Mouse (Mus musculus) heart, embryonic 13.5 days (tissue): ENCODE data around the gene Pex12. TPM values are rescaled to one million over a fixed set of nuclear protein-coding genes. Genes with fewer than 3 reads are reported as not detected.

Source experiments
- ATAC-seq: fragments of 200-750 bp; cut with Nextera tagmentation; 2 replicates; pipeline ENCODE4 v1.8.0; 2017; ENCODE audit warnings: moderate TSS enrichment; ENCODE audit not compliant: insufficient number of reproducible peaks, low FRiP score, low TSS enrichment; ENCODE audit errors: extremely low read depth
- H3K27ac ChIP-seq: fragments of 300-500 bp; sonication (generic); replicated peaks from 2 replicates; pipeline ENCODE4 v1.5.1; 2015; ENCODE audit warnings: moderate library complexity, mild to moderate bottlenecking, inconsistent platforms
- H3K27me3 ChIP-seq: fragments of 300-500 bp; sonication (generic); replicated peaks from 2 replicates; pipeline ENCODE4 v1.6.1; 2015; ENCODE audit warnings: mild to moderate bottlenecking, inconsistent platforms
- H3K36me3 ChIP-seq: fragments of 300-500 bp; sonication (generic); 2 replicates; pipeline ENCODE4 v1.6.1; 2015; ENCODE audit warnings: mild to moderate bottlenecking, inconsistent platforms
- H3K4me1 ChIP-seq: fragments of 300-500 bp; sonication (generic); 2 replicates; pipeline ENCODE4 v1.6.1; 2015; ENCODE audit warnings: inconsistent platforms
- H3K4me2 ChIP-seq: fragments of 300-500 bp; sonication (generic); 2 replicates; pipeline ENCODE4 v1.6.1; 2015; ENCODE audit warnings: inconsistent platforms, mild to moderate bottlenecking, moderate library complexity
- H3K4me3 ChIP-seq: fragments of 300-500 bp; sonication (generic); 2 replicates; pipeline ENCODE4 v1.5.1; 2015; ENCODE audit warnings: moderate library complexity, mild to moderate bottlenecking, inconsistent platforms
- H3K9ac ChIP-seq: fragments of 300-500 bp; sonication (generic); 2 replicates; pipeline ENCODE4 v1.6.1; 2015; ENCODE audit warnings: inconsistent platforms, mild to moderate bottlenecking, moderate library complexity
- H3K9me3 ChIP-seq: fragments of 300-500 bp; sonication (generic); 2 replicates; pipeline ENCODE4 v1.6.1; 2016; ENCODE audit warnings: inconsistent platforms
- WGBS: fragments of 180-500 bp; shearing (Covaris S2); methylation state at CpG from one replicate; pipeline ENCODE4 v1.1.7; 2015; ENCODE audit warnings: mixed read lengths; 5-methylcytosine and 5-hydroxymethylcytosine counted together
- polyA plus RNA-seq: library from polyadenylated mRNA; unstranded; fragments of >200 nt; fragmentation: Nextera tagmentation; extraction: Ambion mirVana; gene quantifications from 2 replicates; pipeline ENCODE4 v1.2.1, GENCODE M21; 2015

The Pex12 gene
- polyA plus RNA-seq, 1 experiment from 2014 or later = 8.5 TPM

- peaks cover 7% of the 10 kb centered on the region; the same call in 1 of the 2 replicates for H3K27me3 ChIP-seq
- H3K36me3 ChIP-seq = no peaks in the 10 kb centered on the region
- WGBS = 44% methylated on average over 1 of the region's 1 CpGs
- H3K4me2 ChIP-seq = peak within 1 kb of the TSS; percentile 50
- no peak for ATAC-seq
- H3K9ac ChIP-seq = no peak within 1 kb of the TSS
- H3K27ac ChIP-seq = no peak within 1 kb of the TSS; the same call in 1 of the 2 replicates
- no peaks in the 10 kb centered on the region for H3K9me3 ChIP-seq
- H3K4me3 ChIP-seq = peak within 1 kb of the TSS; percentile 29
- H3K4me1 ChIP-seq = peaks cover 6% of the 10 kb centered on the region
These were observed 15.8 kb downstream of the Pex12 start, which contains the start of gene Slfn14 for GRCm38 (mm10) chr11:83286566-83286965. TSS of gene Slfn14 (minus strand) at chr11:83286726.

DNA sequence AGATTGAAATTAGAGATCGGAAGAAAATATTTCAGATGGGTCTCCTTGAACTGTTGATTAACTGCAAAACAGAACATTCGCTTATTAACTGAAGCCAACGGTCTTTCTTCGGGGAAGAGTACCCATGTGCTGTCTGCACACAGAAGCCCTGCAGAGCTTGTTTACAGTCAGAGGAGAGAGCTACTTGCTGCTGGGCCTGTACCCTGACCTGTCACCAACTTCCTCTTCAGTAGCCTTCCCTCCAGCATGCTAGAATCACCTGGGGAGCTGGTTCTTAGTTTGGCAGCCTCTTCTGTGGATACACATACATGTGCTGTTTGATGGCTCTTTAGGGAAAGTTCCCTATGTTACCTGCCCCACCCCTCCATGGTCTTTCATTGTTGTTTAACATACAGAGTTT lies 16.8 kb downstream of the Pex12 start:
- WGBS = 85% methylated on average over 4 of the region's 4 CpGs
- Histone ChIP-seq H3K4me1 (peaks cover 1% of the 10 kb centered on the region), H3K9me3 (no peaks in the 10 kb centered on the region), H3K36me3 (no peaks in the 10 kb centered on the region), H3K27me3 (peaks cover 7% of the 10 kb centered on the region; the same call in 1 of the 2 replicates), H3K9ac (no peak overlapping the region), H3K4me2 (peak overlapping the region; percentile 50), H3K4me3 (peak overlapping the region; percentile 29), H3K27ac (no peak overlapping the region; the same call in 1 of the 2 replicates)
- no peak for ATAC-seq

- no peak for ATAC-seq
- H3K9ac ChIP-seq = no peak overlapping the region
- no peak overlapping the region for H3K27ac ChIP-seq
- H3K27me3 ChIP-seq = peaks cover 7% of the 10 kb centered on the region; the same call in 1 of the 2 replicates
- WGBS = 57% methylated on average over 2 of the region's 2 CpGs
- 0 out of 2 replicates have a peak overlapping the region, but pooled peaks have one; percentile 6 for H3K4me3 ChIP-seq
- H3K9me3 ChIP-seq = no peaks in the 10 kb centered on the region
- H3K4me1 ChIP-seq = 0 out of 2 replicates have a peak, but pooled peaks cover 4% of the 10 kb centered on the region
- H3K36me3 ChIP-seq = no peaks in the 10 kb centered on the region
- peak overlapping the region; percentile 50 for H3K4me2 ChIP-seq
These were observed 20.3 kb downstream of the Pex12 start for GRCm38 (mm10) chr11:83282084-83282483.

- H3K27me3 ChIP-seq = peaks cover 7% of the 10 kb centered on the region; the same call in 1 of the 2 replicates
- no peak for ATAC-seq
- 68% methylated on average over 6 of the region's 6 CpGs for WGBS
These were observed 22.7 kb downstream of the Pex12 start for GRCm38 (mm10) chr11:83279691-83280090.

DNA sequence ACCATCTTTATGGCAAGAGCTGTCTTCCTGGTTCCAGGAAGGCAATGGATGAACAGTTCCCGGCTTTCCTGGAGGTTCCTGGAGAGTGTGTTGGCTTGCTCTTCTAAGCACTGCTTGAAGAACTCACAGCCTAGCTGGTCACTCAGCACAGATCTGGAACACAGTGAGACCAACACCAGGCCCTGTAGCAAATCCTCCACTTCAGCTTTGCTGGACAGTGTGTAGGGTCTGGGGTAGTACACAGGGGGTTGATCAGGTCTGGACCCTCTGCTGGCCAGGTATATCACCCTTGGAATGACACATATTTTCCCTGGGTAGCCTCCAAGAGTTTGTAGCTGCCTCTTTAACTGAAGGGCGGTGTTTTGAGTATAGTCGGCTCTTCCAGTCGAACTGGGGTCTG lies 23.4 kb downstream of the Pex12 start:
- no peak for ATAC-seq
- Histone ChIP-seq H3K27ac (no peak overlapping the region), H3K4me2 (no peak overlapping the region), H3K9me3 (no peaks in the 10 kb centered on the region), H3K36me3 (no peaks in the 10 kb centered on the region), H3K4me3 (no peak overlapping the region), H3K27me3 (peaks cover 7% of the 10 kb centered on the region; the same call in 1 of the 2 replicates), H3K9ac (no peak overlapping the region), H3K4me1 (peaks cover 7% of the 10 kb centered on the region; the same call in 1 of the 2 replicates)
- 76% methylated on average over 4 of the region's 4 CpGs for WGBS

More at GRCm38 (mm10) chr11:83279691-83280090, 22.7 kb downstream of the Pex12 start:
- no peak overlapping the region for H3K27ac ChIP-seq
- H3K4me3 ChIP-seq = no peak overlapping the region
- no peak overlapping the region for H3K9ac ChIP-seq
- no peaks in the 10 kb centered on the region for H3K36me3 ChIP-seq
- H3K9me3 ChIP-seq = no peaks in the 10 kb centered on the region
- no peak overlapping the region for H3K4me2 ChIP-seq
- peaks cover 7% of the 10 kb centered on the region; the same call in 1 of the 2 replicates for H3K4me1 ChIP-seq

DNA sequence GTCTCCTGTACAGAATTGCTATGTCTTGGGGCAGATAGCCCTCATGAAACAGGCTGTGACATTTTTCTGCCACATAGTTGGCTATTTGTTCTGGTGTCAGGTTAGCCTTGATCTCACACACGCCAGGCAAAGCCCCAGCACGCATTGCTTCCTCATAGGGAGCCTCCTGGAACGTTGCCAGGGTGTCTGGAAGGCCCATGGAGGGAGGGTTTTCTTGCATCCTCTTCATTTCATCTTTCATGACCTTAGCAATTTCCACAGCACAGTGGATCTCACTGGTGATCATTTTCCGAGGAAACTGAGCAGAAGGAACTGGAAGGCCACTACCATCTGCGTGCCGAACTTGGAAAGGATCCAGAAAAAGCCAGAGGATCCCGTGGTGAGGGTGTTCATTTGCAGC lies 26.1 kb downstream of the Pex12 start:
- H3K4me3 ChIP-seq = no peak overlapping the region
- no peak for ATAC-seq
- no peaks in the 10 kb centered on the region for H3K36me3 ChIP-seq
- no peak overlapping the region for H3K9ac ChIP-seq
- no peak overlapping the region for H3K4me2 ChIP-seq
- 62% methylated on average over 7 of the region's 7 CpGs for WGBS
- H3K27ac ChIP-seq = no peak overlapping the region
- no peaks in the 10 kb centered on the region; the same call in 1 of the 2 replicates for H3K27me3 ChIP-seq
- H3K9me3 ChIP-seq = no peaks in the 10 kb centered on the region
- H3K4me1 ChIP-seq = peaks cover 7% of the 10 kb centered on the region; the same call in 1 of the 2 replicates

- Histone ChIP-seq H3K9ac (no peak overlapping the region), H3K27me3 (no peaks in the 10 kb centered on the region), H3K4me3 (no peak overlapping the region; the same call in 1 of the 2 replicates), H3K4me2 (peak overlapping the region; percentile 69), H3K27ac (peak overlapping the region; percentile 70), H3K36me3 (no peaks in the 10 kb centered on the region), H3K4me1 (peaks cover 3% of the 10 kb centered on the region; the same call in 1 of the 2 replicates), H3K9me3 (no peaks in the 10 kb centered on the region)
- no peak for ATAC-seq
- WGBS = 11% methylated on average over 2 of the region's 2 CpGs
These were observed 30.2 kb downstream of the Pex12 start for GRCm38 (mm10) chr11:83271951-83272843.

GRCm38 (mm10) chr11:83271151-83271950 lies 31.0 kb downstream of the Pex12 start:
- WGBS = under 1% methylated on average over 26 of the region's 26 CpGs

DNA sequence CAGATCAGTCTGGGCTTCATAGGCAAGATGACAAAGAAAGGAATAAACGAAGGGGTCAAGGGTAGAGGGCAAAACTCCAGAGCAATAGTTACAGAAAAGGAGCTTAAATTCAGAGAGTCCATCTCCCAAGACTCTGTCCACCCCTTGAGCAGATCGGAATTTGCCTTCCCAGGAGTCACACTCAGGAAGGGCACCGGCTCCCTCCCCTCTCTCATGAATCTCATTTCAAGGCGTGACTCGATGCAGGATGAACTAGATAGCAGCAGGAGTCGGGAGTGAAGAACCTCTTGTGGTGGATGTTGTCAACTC lies 31.6 kb downstream of the Pex12 start:
- ATAC-seq = no peak
- Histone ChIP-seq H3K9ac (peak overlapping the region; percentile 83), H3K4me2 (peak overlapping the region; percentile 69), H3K27me3 (no peaks in the 10 kb centered on the region), H3K27ac (peak overlapping the region; percentile 70), H3K9me3 (no peaks in the 10 kb centered on the region), H3K36me3 (no peaks in the 10 kb centered on the region), H3K4me1 (no peaks in the 10 kb centered on the region), H3K4me3 (peak overlapping the region; percentile 67)
- WGBS = 2% methylated on average over 6 of the region's 6 CpGs

More at GRCm38 (mm10) chr11:83271151-83271950, 31.0 kb downstream of the Pex12 start:
- Histone ChIP-seq H3K27me3 (no peaks in the 10 kb centered on the region), H3K9ac (peak overlapping the region; percentile 83), H3K4me3 (peak overlapping the region; percentile 67), H3K4me1 (peaks cover 3% of the 10 kb centered on the region; the same call in 1 of the 2 replicates), H3K27ac (peak overlapping the region; percentile 70), H3K36me3 (no peaks in the 10 kb centered on the region), H3K9me3 (no peaks in the 10 kb centered on the region), H3K4me2 (peak overlapping the region; percentile 69)
- peak; percentile 70 for ATAC-seq

- H3K9ac ChIP-seq = no peak overlapping the region
- 53% methylated on average over 3 of the region's 3 CpGs for WGBS
- H3K9me3 ChIP-seq = no peaks in the 10 kb centered on the region
- H3K4me2 ChIP-seq = no peak overlapping the region
- no peak for ATAC-seq
- no peak overlapping the region for H3K27ac ChIP-seq
- no peaks in the 10 kb centered on the region for H3K4me1 ChIP-seq
- no peak overlapping the region for H3K4me3 ChIP-seq
- H3K27me3 ChIP-seq = no peaks in the 10 kb centered on the region
- H3K36me3 ChIP-seq = no peaks in the 10 kb centered on the region
These were observed 39.2 kb downstream of the Pex12 start for GRCm38 (mm10) chr11:83263146-83263545.

- WGBS = 87% methylated on average over 1 of the region's 1 CpGs
- ATAC-seq = no peak
- Histone ChIP-seq H3K36me3 (no peaks in the 10 kb centered on the region), H3K9ac (no peak overlapping the region), H3K4me2 (no peak overlapping the region), H3K27ac (no peak overlapping the region), H3K4me1 (no peaks in the 10 kb centered on the region), H3K4me3 (no peak overlapping the region), H3K9me3 (no peaks in the 10 kb centered on the region), H3K27me3 (no peaks in the 10 kb centered on the region)
These were observed 39.7 kb downstream of the Pex12 start for GRCm38 (mm10) chr11:83262673-83263072.
